ENCODE assay signal across 15 mouse cellular contexts in the genomic region with DNA sequence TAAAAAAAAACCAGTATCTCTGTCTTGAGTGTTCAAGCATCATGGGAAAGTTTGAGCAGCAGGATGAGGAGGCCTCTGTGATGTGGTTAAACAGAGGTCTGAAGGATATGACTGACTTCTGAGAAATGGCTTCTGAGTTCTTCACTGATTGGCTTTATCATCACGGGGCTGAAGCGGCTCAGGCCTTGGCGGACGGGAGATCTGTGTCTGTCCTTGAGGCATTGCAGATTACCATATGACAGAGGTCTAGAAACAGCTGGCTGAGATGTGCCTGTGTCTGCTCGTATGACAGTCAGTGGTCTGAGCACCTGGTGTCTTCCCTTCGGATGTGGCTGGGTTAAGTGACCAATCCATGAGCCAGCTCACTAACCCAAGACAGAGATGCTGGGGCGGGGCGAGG. TPM values are rescaled to one million over a fixed set of nuclear protein-coding genes. Genes with fewer than 3 reads are reported as not detected.
DNase-seq lines count a peak whose midpoint lies in the region; ATAC-seq lines count a peak whose summit lies in the region.
"Had no signal": no experiment of that assay in that cellular context is flagged by ENCODE, and none has a peak within 500 bp of the region (broad histone marks: within the 10 kb centered on the region; RNA-seq: fewer than 3 reads in every experiment).

No protein-coding gene starts in this region.

- H3K27ac ChIP-seq in heart, embryonic 11.5 days (ENCODE audit: low read depth, low read length) = no peak overlapping the region
- peak overlapping the region; percentile 69 for H3K27ac ChIP-seq in liver, embryonic 15.5 days (replicated peaks)
- H3K27ac ChIP-seq: embryonic facial prominence, embryonic 13.5 days; limb, embryonic 10.5 days had no signal

- DNase-seq in heart, postnatal 4 days = no peak
- DNase-seq in CD8-positive naive resting alpha-beta T cell, adult 2 months (ENCODE audit: low read depth in 2 of 2, low spot score in 2 of 2) = peak; percentile 23 to 38
- peak; percentile 77 for DNase-seq in c-Kit-positive CD71-positive TER-119-negative erythroid progenitor cells, embryonic 14.5 days (ENCODE audit: low read depth)
- no peak for DNase-seq in lung, postnatal 36 days
- no peak for DNase-seq in heart, postnatal 25 days (ENCODE audit: low spot score)
- no peak for DNase-seq in lung, postnatal 10 days
- DNase-seq: cerebellum, adult 9-11 months; gastrocnemius, postnatal 25 days; heart, postnatal 14 days; lung, postnatal 14 days had no signal

- peaks cover 12% of the 10 kb centered on the region for H3K36me3 ChIP-seq in heart, embryonic 11.5 days (ENCODE audit: control insufficient read depth, insufficient read depth, low read length)
- peaks cover 60% of the 10 kb centered on the region for H3K36me3 ChIP-seq in liver, embryonic 15.5 days (replicated peaks)

- H3K9ac ChIP-seq in heart, embryonic 11.5 days (ENCODE audit: low read depth, low read length) = no peak overlapping the region
- no peak overlapping the region for H3K9ac ChIP-seq in liver, embryonic 15.5 days
- H3K9ac ChIP-seq: embryonic facial prominence, embryonic 13.5 days had no signal

- H3K4me2 ChIP-seq in heart, embryonic 11.5 days = no peak overlapping the region
- H3K4me2 ChIP-seq in liver, embryonic 15.5 days = peak overlapping the region; percentile 40; the same call in 1 of the 2 replicates
- H3K4me2 ChIP-seq: embryonic facial prominence, embryonic 13.5 days had no signal

- intact Hi-C loops in heart, postnatal 25 days (cut with DNase I) = no loop called here

- no peak overlapping the region for H3K4me3 ChIP-seq in heart, embryonic 11.5 days (ENCODE audit: low read depth, low read length)
- no peak overlapping the region for H3K4me3 ChIP-seq in liver, embryonic 15.5 days (replicated peaks)
- H3K4me3 ChIP-seq: embryonic facial prominence, embryonic 13.5 days; limb, embryonic 10.5 days had no signal

- H3K4me1 ChIP-seq in heart, embryonic 11.5 days (ENCODE audit: control insufficient read depth, insufficient read depth, low read length) = peaks cover 6% of the 10 kb centered on the region
- peaks cover 62% of the 10 kb centered on the region for H3K4me1 ChIP-seq in liver, embryonic 15.5 days (replicated peaks)

- 78% methylated on average over 8 of the region's 8 CpGs for WGBS in heart, embryonic 11.5 days (ENCODE audit: insufficient replicate concordance)
- 33% methylated on average over 8 of the region's 8 CpGs for WGBS in liver, embryonic 15.5 days (ENCODE audit: insufficient replicate concordance)

- peak; percentile 37; the same call in 1 of the 2 replicates for ATAC-seq in heart, embryonic 11.5 days (replicated peaks; ENCODE audit: insufficient number of reproducible peaks, low FRiP score, low TSS enrichment)
- peak; percentile 22 for ATAC-seq in liver, embryonic 15.5 days (ENCODE audit: insufficient read depth)
- ATAC-seq: forebrain, embryonic 14.5 days had no signal

- no peaks in the 10 kb centered on the region for H3K27me3 ChIP-seq in heart, embryonic 11.5 days (ENCODE audit: control insufficient read depth, insufficient read depth, low read length)
- no peaks in the 10 kb centered on the region for H3K27me3 ChIP-seq in liver, embryonic 15.5 days
- H3K27me3 ChIP-seq: embryonic facial prominence, embryonic 13.5 days had no signal

- H3K9me3 ChIP-seq in heart, embryonic 11.5 days (replicated peaks; ENCODE audit: control insufficient read depth, low read length) = no peaks in the 10 kb centered on the region
- no peaks in the 10 kb centered on the region for H3K9me3 ChIP-seq in liver, embryonic 15.5 days (replicated peaks)
- H3K9me3 ChIP-seq: embryonic facial prominence, embryonic 13.5 days; limb, embryonic 10.5 days had no signal

RNA-seq across cellular contexts. Expression of a gene that starts 13.2 kb away (rescaled TPM):
- polyA plus RNA-seq in heart, embryonic 11.5 days (2014; fragmentation: Nextera tagmentation; extraction: Ambion mirVana) = 44.5 and 45.4 TPM in 2 replicates
- total RNA-seq in heart, postnatal 4 days (2021) = 10 to 100 TPM; 10.7 to 15.0 TPM
- 61.6 and 67.8 TPM in 2 replicates for polyA plus RNA-seq in liver, embryonic 15.5 days (2015; fragmentation: Nextera tagmentation; extraction: Ambion mirVana)
- 1 to 10 TPM; 2.4 to 2.6 TPM for total RNA-seq in heart, postnatal 25 days (2021)

RNA-seq across cellular contexts. Expression of a gene that starts 13.3 kb away (rescaled TPM):
- polyA plus RNA-seq in heart, embryonic 11.5 days (2014; fragmentation: Nextera tagmentation; extraction: Ambion mirVana) = 42.2 and 49.5 TPM in 2 replicates
- 10 to 100 TPM; 32.2 to 34.3 TPM for total RNA-seq in heart, postnatal 4 days (2021)
- polyA plus RNA-seq in liver, embryonic 15.5 days (2015; fragmentation: Nextera tagmentation; extraction: Ambion mirVana) = 34.9 and 35.9 TPM in 2 replicates
- 10 to 100 TPM; 24.9 to 25.0 TPM for total RNA-seq in heart, postnatal 25 days (2021)

RNA-seq across cellular contexts. Expression of a gene that starts 36.4 kb away (rescaled TPM):
- 279 and 280 TPM in 2 replicates for polyA plus RNA-seq in heart, embryonic 11.5 days (2014; fragmentation: Nextera tagmentation; extraction: Ambion mirVana)
- 100 to 1,000 TPM; 232 to 238 TPM for total RNA-seq in heart, postnatal 4 days (2021)
- 204 and 248 TPM in 2 replicates for polyA plus RNA-seq in liver, embryonic 15.5 days (2015; fragmentation: Nextera tagmentation; extraction: Ambion mirVana)
- 100 to 1,000 TPM; 371 to 393 TPM for total RNA-seq in heart, postnatal 25 days (2021)

Comparison
In these comparisons a context has a peak if more than half of its experiments do, and no peak if none do; other contexts are left out.
1. DNase-seq: peak in CD8-positive naive resting alpha-beta T cell, adult 2 months (2 of 2) and c-Kit-positive CD71-positive TER-119-negative erythroid progenitor cells, embryonic 14.5 days (single experiment); none in heart, postnatal 4 days (single experiment), lung, postnatal 36 days (single experiment), heart, postnatal 25 days (single experiment) and lung, postnatal 10 days (single experiment).